Mouse (Mus musculus): ENCODE results near the gene Angptl6. TPM values are rescaled to one million over a fixed set of nuclear protein-coding genes. Genes with fewer than 3 reads are reported as not detected.

Gene Angptl6
- polyA plus RNA-seq (2015; fragmentation: Nextera tagmentation; extraction: Ambion mirVana), result 4.6 and 5.0 TPM in 2 replicates

GRCm38 (mm10) chr9:20879097-20879792 is at the start of gene Angptl6:
Angptl6 (minus strand) TSS chr9:20879727.
- ATAC-seq (ENCODE audit: insufficient number of reproducible peaks, low FRiP score, low TSS enrichment, low read depth), result no peak

GRCm38 (mm10) chr9:20923258-20923657 is 43.7 kb upstream of the Angptl6 start:
- 87% methylated on average over 3 of the region's 3 CpGs for WGBS
- ATAC-seq (ENCODE audit: insufficient number of reproducible peaks, low FRiP score, low TSS enrichment, low read depth), result no peak
- H3K4me1 ChIP-seq, result no peaks in the 10 kb centered on the region

More at GRCm38 (mm10) chr9:20879097-20879792, at the start of gene Angptl6:
- Histone ChIP-seq H3K9ac (peak within 1 kb of the TSS; percentile 55), H3K27me3 (no peaks in the 10 kb centered on the region), H3K36me3 (no peaks in the 10 kb centered on the region), H3K27ac (peak within 1 kb of the TSS; percentile 94), H3K4me1 (peaks cover 13% of the 10 kb centered on the region), H3K4me2 (peak within 1 kb of the TSS; percentile 84), H3K9me3 (no peaks in the 10 kb centered on the region), H3K4me3 (peak within 1 kb of the TSS; percentile 49)
- 91% methylated on average over 13 of the region's 13 CpGs for WGBS

GRCm38 (mm10) chr9:20916160-20916559 is 36.6 kb upstream of the Angptl6 start:
- WGBS, result 76% methylated on average over 4 of the region's 4 CpGs
- no peaks in the 10 kb centered on the region for H3K4me1 ChIP-seq

More at GRCm38 (mm10) chr9:20923258-20923657, 43.7 kb upstream of the Angptl6 start:
- H3K27me3 ChIP-seq, result no peaks in the 10 kb centered on the region
- H3K36me3 ChIP-seq, result peaks cover 100% of the 10 kb centered on the region
- H3K27ac ChIP-seq, result no peak overlapping the region
- no peaks in the 10 kb centered on the region for H3K9me3 ChIP-seq
- no peak overlapping the region for H3K9ac ChIP-seq
- H3K4me3 ChIP-seq, result no peak overlapping the region
- no peak overlapping the region for H3K4me2 ChIP-seq

GRCm38 (mm10) chr9:20909948-20910347 is 30.4 kb upstream of the Angptl6 start:
- Histone ChIP-seq H3K27me3 (no peaks in the 10 kb centered on the region), H3K9me3 (no peaks in the 10 kb centered on the region), H3K4me1 (no peaks in the 10 kb centered on the region), H3K36me3 (peaks cover 100% of the 10 kb centered on the region), H3K9ac (no peak overlapping the region), H3K27ac (no peak overlapping the region), H3K4me2 (no peak overlapping the region), H3K4me3 (no peak overlapping the region)
- no peak for ATAC-seq (ENCODE audit: insufficient number of reproducible peaks, low FRiP score, low TSS enrichment, low read depth)
- WGBS, result 87% methylated on average over 9 of the region's 9 CpGs

More at GRCm38 (mm10) chr9:20916160-20916559, 36.6 kb upstream of the Angptl6 start:
- ATAC-seq (ENCODE audit: insufficient number of reproducible peaks, low FRiP score, low TSS enrichment, low read depth), result no peak
- Histone ChIP-seq H3K4me2 (no peak overlapping the region), H3K36me3 (peaks cover 100% of the 10 kb centered on the region), H3K4me3 (no peak overlapping the region), H3K27me3 (no peaks in the 10 kb centered on the region), H3K9ac (no peak overlapping the region), H3K9me3 (no peaks in the 10 kb centered on the region), H3K27ac (no peak overlapping the region)

- H3K9ac ChIP-seq, result no peak overlapping the region
These were observed 22.6 kb upstream of the Angptl6 start for GRCm38 (mm10) chr9:20902174-20902491.

GRCm38 (mm10) chr9:20901466-20902173 is 22.1 kb upstream of the Angptl6 start:
- no peak overlapping the region for H3K27ac ChIP-seq
- no peaks in the 10 kb centered on the region for H3K9me3 ChIP-seq
- H3K36me3 ChIP-seq, result peaks cover 28% of the 10 kb centered on the region
- H3K4me3 ChIP-seq, result no peak overlapping the region
- ATAC-seq (ENCODE audit: insufficient number of reproducible peaks, low FRiP score, low TSS enrichment, low read depth), result no peak
- peaks cover 22% of the 10 kb centered on the region for H3K4me1 ChIP-seq
- WGBS, result 15% methylated on average over 13 of the region's 13 CpGs
- H3K27me3 ChIP-seq, result no peaks in the 10 kb centered on the region
- no peak overlapping the region for H3K9ac ChIP-seq
- H3K4me2 ChIP-seq, result no peak overlapping the region

More at GRCm38 (mm10) chr9:20902174-20902491, 22.6 kb upstream of the Angptl6 start:
- 41% methylated on average over 6 of the region's 6 CpGs for WGBS
- no peaks in the 10 kb centered on the region for H3K27me3 ChIP-seq
- H3K4me3 ChIP-seq, result no peak overlapping the region
- no peak overlapping the region for H3K4me2 ChIP-seq
- no peak for ATAC-seq (ENCODE audit: insufficient number of reproducible peaks, low FRiP score, low TSS enrichment, low read depth)
- H3K27ac ChIP-seq, result no peak overlapping the region
- no peaks in the 10 kb centered on the region for H3K9me3 ChIP-seq
- peaks cover 29% of the 10 kb centered on the region for H3K36me3 ChIP-seq
- H3K4me1 ChIP-seq, result peaks cover 17% of the 10 kb centered on the region

GRCm38 (mm10) chr9:20898511-20899073 is 19.1 kb upstream of the Angptl6 start, which contains the start of gene Eif3g:
Eif3g (minus strand) TSS chr9:20898623.
- 4% methylated on average over 33 of the region's 34 CpGs for WGBS
- Histone ChIP-seq H3K9ac (peak within 1 kb of the TSS; percentile 94), H3K27ac (peak within 1 kb of the TSS; percentile 77), H3K27me3 (no peaks in the 10 kb centered on the region), H3K4me2 (peak within 1 kb of the TSS; percentile 76), H3K4me3 (peak within 1 kb of the TSS; percentile 98), H3K36me3 (peaks cover 35% of the 10 kb centered on the region), H3K9me3 (no peaks in the 10 kb centered on the region), H3K4me1 (peaks cover 23% of the 10 kb centered on the region)
- peak; percentile 77 for ATAC-seq (ENCODE audit: insufficient number of reproducible peaks, low FRiP score, low TSS enrichment, low read depth)

GRCm38 (mm10) chr9:20897736-20898510 is 18.4 kb upstream of the Angptl6 start:
- H3K27ac ChIP-seq, result peak overlapping the region; percentile 77
- H3K4me3 ChIP-seq, result peak overlapping the region; percentile 98
- H3K4me1 ChIP-seq, result peaks cover 23% of the 10 kb centered on the region
- no peaks in the 10 kb centered on the region for H3K27me3 ChIP-seq
- WGBS, result 3% methylated on average over 38 of the region's 39 CpGs
- peak overlapping the region; percentile 94 for H3K9ac ChIP-seq
- H3K9me3 ChIP-seq, result no peaks in the 10 kb centered on the region
- peaks cover 41% of the 10 kb centered on the region for H3K36me3 ChIP-seq
- peak; percentile 54 for ATAC-seq (ENCODE audit: insufficient number of reproducible peaks, low FRiP score, low TSS enrichment, low read depth)
- H3K4me2 ChIP-seq, result peak overlapping the region; percentile 76

GRCm38 (mm10) chr9:20895382-20895781 is 15.9 kb upstream of the Angptl6 start:
- H3K27ac ChIP-seq, result no peak overlapping the region
- H3K27me3 ChIP-seq, result no peaks in the 10 kb centered on the region
- 95% methylated on average over 9 of the region's 9 CpGs for WGBS
- peaks cover 67% of the 10 kb centered on the region for H3K36me3 ChIP-seq
- no peak for ATAC-seq (ENCODE audit: insufficient number of reproducible peaks, low FRiP score, low TSS enrichment, low read depth)
- no peak overlapping the region for H3K4me3 ChIP-seq
- H3K4me1 ChIP-seq, result peaks cover 21% of the 10 kb centered on the region
- H3K9ac ChIP-seq, result no peak overlapping the region
- no peak overlapping the region for H3K4me2 ChIP-seq
- H3K9me3 ChIP-seq, result no peaks in the 10 kb centered on the region

GRCm38 (mm10) chr9:20894629-20895028 is 15.1 kb upstream of the Angptl6 start:
- Histone ChIP-seq H3K36me3 (peaks cover 74% of the 10 kb centered on the region), H3K27me3 (no peaks in the 10 kb centered on the region), H3K4me3 (no peak overlapping the region), H3K4me1 (peaks cover 25% of the 10 kb centered on the region), H3K4me2 (no peak overlapping the region), H3K27ac (no peak overlapping the region), H3K9ac (no peak overlapping the region), H3K9me3 (no peaks in the 10 kb centered on the region)
- ATAC-seq (ENCODE audit: insufficient number of reproducible peaks, low FRiP score, low TSS enrichment, low read depth), result no peak
- WGBS, result 89% methylated on average over 15 of the region's 15 CpGs

GRCm38 (mm10) chr9:20893590-20894343 is 14.2 kb upstream of the Angptl6 start:
- Histone ChIP-seq H3K27me3 (no peaks in the 10 kb centered on the region), H3K4me2 (no peak overlapping the region), H3K4me1 (peaks cover 29% of the 10 kb centered on the region), H3K9ac (no peak overlapping the region), H3K4me3 (no peak overlapping the region), H3K27ac (no peak overlapping the region), H3K36me3 (peaks cover 79% of the 10 kb centered on the region), H3K9me3 (no peaks in the 10 kb centered on the region)
- WGBS, result 85% methylated on average over 13 of the region's 13 CpGs
- ATAC-seq (ENCODE audit: insufficient number of reproducible peaks, low FRiP score, low TSS enrichment, low read depth), result no peak
